Mouse (Mus musculus) retina, adult 2 months (tissue): ENCODE results near the gene Nrxn3.

ENCODE experiments used
- DNase-seq: peaks from one replicate; pipeline ENCODE4 v3.0.0-alpha.2; 2012; ENCODE audit warnings: low read depth, low spot score

Nrxn3 gene

DNA sequence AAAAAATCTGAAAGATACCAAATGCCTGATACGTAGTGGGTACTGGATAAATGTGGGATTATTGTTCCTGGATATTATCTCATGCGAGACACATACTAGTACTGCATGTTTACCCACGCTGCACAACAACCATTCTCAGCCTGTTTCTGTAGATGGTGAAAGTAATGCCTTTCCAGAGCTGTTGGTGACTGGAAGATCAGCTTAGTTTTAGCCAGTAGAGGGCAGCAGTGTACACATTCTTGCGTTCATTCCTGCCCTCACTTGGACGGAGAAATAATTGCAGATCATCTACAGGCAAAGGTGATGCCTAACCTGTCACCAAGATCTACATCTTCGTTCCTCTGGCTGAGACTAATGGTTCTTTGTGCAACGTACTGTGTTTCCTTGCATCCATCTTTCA, 791.1 kb downstream of the Nrxn3 start:
- peak; percentile 16 for DNase-seq

DNA sequence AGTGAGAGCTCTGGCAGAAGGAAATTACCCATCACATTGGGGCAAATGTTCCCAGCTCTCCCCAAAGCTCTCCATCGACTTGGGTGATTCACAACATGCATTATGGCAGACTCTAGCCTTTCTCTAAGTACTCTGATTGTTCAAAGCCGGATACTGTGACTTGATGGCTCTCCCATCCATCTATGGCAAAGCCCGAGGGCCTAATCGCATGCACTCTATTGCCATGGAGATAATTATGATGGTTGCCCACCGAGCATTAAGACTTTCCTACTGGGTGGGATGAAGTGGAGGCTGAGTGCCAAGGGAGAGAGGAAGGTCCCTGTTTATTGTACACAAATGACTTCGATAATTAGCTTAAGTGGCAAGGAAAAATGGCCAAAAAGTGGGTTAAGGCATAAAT, 793.4 kb downstream of the Nrxn3 start:
- DNase-seq = no peak

DNA sequence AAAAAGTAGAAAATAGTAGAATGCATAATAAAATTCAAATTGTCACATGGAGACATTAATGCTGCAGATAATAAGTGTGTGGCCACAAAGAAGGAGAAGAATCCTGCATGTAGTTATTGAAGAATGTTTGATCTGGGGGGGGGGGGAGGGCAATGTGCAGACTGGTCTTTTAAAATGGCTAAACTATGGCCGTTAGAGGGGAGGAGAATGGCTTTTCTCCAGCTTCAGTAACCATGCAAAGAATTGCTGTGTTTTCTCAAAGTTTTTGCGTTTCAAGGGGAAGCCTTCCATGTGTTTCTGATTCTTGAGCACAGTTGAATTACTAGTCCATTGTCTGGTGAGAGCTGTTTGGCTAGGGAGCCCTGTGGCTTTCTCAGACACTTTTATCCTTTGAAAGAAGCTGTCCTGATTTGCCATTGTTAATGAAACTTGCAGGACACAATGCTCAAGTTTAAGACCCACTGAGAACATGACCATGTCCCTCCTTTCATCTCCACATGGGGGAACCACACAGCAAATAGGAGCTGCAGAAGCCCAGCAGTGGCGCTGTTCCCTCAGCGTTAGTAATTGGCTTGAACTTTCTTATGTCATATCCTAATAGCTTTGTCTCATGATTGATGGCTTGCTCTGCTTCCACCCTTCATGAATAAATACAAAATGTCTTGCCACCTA, 808.1 kb downstream of the Nrxn3 start:
- DNase-seq = no peak

DNA sequence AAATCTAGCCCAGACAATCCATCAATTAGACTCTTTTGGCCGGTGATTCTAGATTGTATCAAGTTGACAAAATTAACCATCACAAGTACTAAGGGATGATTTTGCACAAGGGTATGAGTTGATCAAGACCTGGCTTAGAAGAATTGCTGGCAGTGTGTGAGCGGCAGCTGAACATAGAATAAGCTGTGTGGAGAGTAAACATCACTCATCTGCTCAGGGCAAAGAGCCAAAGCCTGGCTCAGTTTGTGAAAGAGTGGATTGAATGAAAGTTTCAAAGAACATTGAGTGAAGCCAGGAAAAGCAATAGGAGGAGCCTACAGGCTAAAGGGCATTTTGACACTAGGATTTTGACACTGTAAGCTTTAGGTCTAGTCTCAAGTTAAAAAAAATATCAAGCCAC, 828.6 kb downstream of the Nrxn3 start:
- no peak for DNase-seq

DNA sequence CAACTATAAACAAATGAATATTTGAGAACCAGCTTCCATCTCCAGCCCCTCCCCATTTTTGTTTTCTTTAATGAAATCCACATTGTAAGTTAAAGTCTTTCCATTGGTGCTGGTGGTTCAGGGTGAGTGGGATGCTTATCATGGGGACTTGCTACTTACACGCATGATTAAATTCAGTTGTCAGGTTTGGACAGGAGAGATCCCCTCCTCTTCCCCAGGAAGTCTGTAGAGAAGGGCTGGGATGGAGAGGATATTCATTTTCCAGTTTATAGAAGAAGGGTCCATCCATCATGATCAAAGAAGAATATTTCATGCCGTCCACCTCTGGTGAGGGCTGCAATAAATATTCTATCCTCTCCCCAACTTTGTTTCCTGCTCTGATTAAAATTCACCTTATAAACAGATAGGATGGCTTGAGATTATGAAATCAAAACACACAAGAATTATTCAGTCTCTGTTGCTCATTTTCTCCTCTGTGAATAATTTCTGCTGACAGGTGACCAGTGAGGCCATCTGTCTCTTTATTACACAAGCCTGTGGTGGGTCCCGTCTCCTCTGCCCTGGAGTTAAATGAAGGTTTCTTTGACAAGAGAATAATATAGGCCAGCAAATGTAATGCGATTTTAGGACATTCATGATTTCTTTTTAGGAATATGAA, 830.7 kb downstream of the Nrxn3 start:
- no peak for DNase-seq

DNA sequence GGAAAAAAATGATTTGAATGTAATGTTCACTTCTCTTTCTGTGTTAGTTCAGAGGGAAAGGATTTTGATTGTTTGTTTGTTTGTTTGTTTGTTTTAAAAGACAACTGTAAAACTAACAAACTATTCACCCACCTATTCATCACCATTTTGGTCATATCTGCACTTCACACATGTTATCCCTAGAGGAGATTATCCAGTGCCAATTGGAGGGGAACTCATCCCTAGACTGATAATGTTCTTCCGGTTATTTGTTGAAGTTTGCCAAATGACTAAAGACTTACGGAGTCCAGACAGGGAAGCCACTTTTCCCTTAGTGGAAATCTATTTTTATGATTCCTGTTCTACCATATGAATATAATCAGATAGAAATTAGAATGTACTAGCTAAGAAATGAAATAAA, 831.5 kb downstream of the Nrxn3 start:
- no peak for DNase-seq

DNA sequence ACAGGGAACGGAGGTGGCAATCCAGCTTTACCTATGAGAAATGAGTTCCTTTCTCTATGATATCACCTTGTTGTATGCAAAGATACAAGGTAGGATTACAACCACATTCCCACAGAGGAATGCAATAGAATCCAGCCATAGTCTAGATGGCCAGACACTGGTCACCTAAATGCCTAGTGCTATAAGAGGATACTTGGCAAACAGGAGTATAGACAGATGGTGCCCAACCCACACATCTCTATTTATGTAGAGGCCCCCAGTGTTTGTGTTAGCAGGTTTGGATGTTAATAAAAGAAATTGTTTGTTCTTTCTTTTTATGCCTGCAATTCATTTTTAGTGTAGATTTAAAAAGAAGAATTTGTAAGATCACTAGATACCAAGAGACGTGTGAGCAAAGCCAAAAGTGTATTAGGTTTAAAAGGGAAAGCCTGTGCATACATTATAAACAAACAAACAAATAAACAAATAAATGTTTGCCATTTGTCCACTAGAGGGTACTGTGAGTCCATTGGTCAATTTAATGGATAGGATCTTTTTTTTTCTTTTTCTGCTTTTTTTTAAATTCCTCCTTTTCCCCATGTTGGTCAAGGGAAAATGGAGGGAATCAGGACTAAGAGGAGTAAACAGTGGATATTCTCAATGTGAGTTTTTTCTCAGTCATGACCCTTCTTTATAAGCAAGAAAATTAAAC, 832.2 kb downstream of the Nrxn3 start:
- no peak for DNase-seq

DNA sequence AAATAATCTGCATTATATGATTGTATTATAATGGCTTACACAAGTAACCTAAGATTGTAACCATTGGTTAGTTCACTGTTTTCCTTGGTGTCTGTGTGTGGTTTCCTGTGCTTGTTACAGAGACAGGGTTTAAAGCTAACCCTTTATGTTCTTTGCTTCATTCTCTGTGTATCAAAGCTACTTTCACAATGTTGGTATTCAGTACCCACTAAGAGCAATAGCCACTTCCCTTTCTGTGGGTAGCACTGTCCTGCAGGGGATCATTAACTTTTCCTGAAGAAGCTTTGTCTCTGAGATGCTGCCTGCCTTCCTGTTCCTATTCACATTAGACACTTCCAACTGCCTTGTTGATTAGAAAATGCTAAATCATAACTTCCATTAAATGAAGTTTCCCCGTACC, 836.2 kb downstream of the Nrxn3 start:
- no peak for DNase-seq

DNA sequence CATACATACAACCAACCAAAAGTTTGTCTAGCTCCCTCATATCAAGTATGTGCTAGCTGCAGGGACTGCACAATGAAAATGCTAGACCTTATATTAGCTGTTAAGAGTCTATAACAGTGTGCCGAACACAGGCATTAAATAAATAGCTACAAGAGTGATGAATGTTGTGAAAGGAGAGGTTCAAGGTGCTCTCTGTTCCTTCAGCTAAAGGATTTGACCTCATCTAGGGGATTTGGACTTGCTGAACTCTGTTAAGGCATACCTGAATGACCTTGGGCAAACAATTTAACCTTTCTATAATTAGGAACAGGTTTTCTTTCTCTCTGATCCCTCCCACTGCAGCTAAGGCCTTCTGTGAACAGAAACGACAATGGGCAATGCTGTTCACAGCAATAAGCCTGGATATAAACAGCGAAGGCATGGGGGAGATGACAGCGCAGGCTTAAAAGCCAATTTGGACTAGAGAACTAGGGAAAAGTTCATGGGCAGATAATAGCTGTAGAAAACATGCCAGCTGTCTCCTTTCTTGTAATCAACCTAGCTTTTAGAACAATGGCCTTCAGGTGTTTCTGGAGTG, 839.4 kb downstream of the Nrxn3 start:
- no peak for DNase-seq

DNA sequence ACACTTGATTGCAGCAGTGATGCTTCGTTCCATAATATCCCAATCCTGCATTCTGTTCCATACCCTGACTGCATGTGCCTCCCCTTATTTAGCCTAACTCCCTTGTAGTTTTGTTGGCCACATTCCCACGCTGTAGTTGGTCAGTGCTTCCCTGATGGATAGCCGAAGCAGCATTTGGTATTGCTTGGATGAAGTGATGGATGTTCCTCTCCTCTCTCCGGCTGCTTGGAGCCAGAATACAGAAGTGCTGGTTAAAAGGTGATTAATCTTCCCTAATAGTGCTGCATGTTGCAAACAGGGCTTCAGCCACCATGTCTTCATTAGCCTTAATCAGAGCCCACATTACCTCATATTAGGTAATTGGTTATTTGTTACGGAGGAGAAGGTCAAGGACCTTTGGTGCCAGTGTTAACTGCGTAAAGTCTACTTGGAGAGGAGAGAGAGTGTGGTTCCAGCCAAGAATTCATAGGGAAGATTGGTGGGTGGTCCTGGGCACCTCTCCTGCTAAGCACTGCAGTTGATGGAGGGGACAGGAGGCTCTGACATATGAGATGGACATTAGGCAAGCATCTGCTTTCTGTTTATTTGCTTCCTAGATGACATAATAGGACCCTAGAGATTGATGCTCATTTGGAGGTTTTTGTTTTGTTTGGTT, 846.2 kb downstream of the Nrxn3 start:
- DNase-seq = no peak

DNA sequence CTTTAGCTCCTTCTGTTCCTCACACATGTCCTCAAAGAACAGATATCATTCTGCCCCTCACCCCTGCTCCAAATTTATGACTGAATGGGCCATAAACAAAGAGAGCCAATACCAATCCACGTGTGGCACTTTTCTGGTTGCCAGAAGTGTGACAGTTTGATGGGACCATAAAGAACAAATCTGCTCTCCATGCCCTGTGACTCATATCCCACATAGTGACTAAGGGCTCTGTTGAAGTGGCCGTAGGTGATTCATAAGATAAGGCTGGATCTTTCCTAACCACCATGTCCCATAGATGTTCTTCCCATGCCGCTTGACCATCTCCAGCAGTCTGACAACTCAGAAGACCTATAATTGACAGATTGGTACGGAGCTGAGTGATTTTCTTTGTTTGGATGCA, 869.8 kb downstream of the Nrxn3 start:
- DNase-seq = no peak

DNA sequence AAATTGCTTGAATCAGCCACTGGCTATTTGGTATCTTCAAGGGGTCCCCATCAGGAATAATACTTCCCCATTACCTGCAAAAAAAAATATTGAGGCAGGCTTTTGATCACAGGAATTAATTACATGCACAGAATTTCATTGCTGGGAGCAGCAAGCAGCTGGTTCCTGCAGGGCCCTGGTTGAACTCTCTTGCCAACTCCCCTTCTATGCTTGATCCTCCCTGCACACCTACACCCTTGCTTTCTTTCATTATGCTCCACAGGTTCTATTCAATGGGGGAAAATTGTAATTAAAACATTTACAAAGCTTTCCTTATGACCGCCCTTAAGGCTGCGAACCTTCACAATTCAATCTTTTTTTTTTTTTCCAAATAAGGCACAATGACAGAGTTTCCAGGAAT, 891.0 kb downstream of the Nrxn3 start:
- DNase-seq = no peak

DNA sequence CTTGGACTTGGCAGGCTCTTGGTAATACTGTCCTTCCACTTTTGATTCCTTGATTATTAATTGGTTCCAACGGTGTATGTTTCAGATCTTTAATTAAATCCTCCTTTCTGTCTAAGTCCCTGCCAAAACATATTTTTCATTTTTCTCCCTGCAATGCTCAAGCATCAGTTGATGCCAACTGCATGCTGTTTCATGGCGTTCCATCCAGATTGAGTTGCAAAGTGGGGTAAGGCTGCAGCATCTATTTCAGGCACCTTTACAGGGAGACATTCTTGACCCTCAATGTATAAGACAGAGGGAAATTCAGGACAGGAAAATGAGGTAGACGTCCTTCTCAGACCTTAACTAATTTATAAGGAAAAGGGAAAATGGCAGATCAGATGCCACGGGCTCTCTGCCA, 903.1 kb downstream of the Nrxn3 start:
- DNase-seq = no peak

DNA sequence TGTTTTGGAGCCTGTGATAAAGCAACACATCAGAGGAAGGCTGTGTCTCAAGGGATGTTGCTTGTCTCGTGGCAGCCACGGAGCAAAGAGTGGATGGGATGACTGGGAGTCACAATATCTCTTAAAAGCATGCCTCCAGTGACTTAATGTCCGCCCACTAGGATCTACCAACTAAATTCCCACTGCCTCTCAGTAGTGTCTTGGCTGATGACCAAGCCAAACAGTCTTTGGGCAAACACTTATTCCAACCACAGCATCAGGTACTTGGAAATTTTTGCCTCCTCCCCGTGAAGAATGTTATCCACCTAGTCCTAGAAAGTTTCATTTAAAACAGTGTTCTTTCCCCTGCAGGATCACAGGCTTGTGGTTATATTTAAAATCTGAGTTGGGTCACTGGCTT, 917.4 kb downstream of the Nrxn3 start:
- DNase-seq = no peak

DNA sequence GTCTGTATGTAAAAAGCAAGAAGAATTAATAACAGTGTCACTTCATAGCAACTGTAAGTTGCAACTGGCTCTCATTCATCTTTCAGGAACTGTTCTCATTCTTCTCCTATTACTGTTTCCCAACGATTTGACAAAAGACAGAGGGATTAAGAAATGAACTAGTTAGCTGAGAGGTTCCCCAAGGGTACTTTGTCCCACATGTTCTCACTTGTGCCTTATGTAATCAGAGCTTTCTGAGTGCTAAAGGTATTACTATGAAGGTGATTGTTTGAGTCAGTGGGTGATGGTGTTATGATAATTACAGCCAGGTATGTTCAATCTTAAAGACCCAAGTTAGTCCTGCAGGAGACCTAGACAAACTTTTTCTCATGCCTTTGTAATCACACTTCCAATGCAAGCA, 918.8 kb downstream of the Nrxn3 start:
- DNase-seq = no peak

DNA sequence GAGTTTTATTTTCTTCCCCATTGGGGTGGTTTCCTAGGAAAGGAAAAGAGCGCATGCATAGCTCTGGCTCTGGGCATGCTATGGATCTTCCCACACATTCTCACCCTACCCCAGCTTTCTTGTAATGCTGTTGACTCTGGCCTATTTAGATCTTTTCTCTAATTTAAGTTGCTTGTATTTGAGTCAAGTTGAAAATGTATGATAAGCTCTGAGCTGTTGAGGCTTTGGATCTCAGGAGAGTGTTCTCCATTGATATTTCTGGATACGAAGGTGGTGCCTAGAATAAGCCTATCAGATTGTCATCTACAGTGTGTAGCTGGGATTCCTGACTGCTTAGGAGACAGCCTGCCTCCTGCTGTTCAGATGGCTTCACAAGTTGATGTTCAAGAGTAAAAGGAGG, 930.5 kb downstream of the Nrxn3 start:
- DNase-seq = no peak

DNA sequence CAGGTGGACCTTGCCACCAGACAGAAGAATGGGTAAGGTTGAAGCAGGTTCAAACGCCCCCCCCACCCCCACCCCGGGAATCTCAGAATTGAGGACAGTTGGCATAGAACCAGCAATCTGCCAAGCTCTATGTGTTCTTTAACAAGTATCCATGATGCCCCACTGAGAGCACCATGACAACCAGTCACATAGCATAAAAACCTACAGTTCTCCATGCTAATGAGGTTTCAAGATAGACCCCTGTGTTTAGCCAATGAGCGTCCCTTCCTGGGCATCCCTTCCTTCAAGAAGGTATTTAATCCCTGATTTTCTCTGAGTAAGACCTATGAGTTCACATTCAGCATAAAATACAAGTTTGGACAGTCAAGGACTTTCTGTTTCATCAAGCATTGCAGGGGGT, 938.5 kb downstream of the Nrxn3 start:
- no peak for DNase-seq

DNA sequence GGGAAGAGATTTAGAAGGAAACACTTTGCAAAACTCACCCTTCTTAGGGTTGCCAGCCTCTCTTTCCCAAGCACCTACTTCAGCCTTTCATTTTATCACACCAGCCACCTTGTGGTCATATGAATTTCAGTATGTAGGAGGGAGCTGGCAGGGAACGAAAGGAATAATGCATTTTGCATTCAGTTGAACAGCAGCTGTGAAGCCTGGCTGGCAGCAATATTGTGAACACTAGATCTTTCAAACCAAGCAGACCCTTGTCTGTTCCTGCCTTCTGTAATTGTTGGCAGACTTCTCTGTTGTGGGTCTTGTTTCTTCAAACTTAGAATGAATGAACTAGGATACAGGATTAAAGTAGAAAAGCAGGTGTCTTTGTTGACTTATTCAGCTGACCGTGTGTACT, 946.2 kb downstream of the Nrxn3 start:
- DNase-seq = no peak

DNA sequence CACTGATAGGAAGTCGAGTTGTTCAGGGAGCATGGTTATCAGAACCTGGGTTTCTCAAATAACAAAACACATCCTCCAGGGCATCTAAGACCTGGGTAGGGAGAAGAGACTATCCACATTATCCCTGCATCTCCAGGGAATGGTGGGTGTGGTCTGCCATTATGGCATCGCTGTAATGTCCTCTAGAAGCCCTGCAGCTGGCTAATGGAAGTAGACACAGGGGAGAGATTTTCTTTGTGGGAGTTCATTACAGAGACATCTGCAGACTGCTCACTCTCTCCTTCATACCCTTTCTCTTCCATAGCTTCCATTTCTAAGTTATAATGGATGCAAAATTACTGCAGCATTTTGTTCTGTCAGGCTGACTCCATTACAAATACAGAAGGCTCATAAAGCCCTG, 950.1 kb downstream of the Nrxn3 start:
- DNase-seq = no peak

DNA sequence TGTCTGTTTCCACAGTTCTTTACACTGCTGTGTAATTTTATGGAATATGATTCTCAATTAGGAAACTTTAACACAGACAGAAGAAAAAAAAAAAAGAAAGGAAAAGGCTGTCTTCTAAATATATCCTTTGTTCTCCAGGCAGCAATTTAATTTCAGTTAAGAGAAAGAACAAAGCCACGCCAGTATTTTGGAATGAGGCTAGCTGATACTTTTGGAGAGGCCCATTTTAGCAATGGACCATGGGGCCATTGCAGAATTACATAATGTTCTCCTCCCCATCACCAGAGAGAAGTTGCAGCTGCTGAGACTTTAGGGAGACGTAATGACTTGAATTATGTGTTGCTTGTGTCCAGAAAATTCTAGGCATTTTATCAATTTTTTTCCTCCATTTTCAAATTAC, 963.0 kb downstream of the Nrxn3 start:
- DNase-seq = no peak

DNA sequence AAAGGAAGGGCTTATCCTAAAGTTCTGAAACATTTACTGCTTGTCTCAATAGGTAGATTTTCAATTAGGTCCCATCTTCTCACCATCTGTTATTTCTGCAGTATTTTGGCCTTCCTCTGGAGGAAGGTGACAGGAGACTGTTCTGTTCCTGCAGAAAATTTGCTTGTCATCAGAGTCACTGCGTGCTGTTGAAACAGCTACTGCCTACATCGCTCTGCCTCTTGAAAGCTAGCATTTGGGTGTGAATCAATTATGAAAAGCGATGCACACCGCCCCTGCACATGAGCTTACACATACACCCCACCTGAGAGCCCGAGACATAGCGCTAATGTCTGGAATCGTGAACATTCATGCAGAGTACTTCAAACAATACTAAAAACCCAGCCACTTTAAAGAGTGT, 966.4 kb downstream of the Nrxn3 start:
- no peak for DNase-seq

DNA sequence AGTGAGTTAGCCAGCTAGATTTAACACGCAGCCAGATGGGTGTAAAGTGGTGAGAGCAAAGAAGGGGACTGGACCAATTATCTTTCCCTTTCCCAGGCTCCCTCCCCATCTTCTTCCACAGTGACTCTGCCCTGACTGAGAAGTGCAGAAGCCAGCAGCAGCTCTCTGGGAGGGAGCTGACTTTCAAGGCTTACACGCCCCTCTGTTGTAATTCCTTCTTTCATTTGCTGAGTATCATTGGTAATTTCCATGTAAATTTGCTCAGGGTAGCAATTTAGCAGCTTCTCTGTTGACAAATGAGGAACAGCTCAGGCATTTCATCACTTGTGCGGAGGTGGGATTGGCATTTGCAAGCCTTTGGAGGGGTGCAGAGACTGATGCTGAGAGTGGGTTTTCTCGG, 976.8 kb downstream of the Nrxn3 start:
- no peak for DNase-seq
